Mouse (Mus musculus) cerebellum, adult 2 months (tissue): ENCODE results near the gene Pask.

Experiments
- CTCF ChIP-seq: fragments of 200-500 bp; IDR thresholded peaks from 2 replicates; pipeline ENCODE4 v1.5.1; 2011; ENCODE audit warnings: low read depth, mild to moderate bottlenecking, control low read depth, low read length, moderate library complexity, borderline replicate concordance; ENCODE audit not compliant: insufficient read depth
- POLR2A ChIP-seq: fragments of 200-500 bp; IDR thresholded peaks from 2 replicates; pipeline ENCODE4 v1.6.1; 2011; ENCODE audit warnings: low read length, control low read depth, borderline replicate concordance; ENCODE audit not compliant: insufficient read depth

DNA sequence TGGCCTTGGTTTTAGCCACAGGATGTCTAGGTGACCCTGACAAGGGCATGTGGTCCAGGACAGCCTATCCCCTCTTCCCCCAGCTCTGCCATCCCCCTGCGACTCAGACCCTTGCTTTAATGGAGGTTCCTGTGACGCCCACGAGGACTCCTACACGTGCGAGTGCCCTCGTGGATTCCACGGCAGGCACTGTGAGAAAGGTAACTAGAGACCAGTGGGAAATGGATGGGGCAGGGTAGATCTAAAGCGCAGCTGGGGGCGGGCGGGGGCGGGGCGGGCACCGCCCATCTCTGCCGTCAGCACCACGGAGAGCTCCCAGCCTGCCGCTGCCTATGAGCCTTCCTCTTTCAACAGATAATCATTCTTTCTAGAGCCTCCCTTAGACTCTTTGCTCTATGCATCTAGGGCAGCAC lies 70.9 kb downstream of the Pask start:
- TF ChIP-seq CTCF (no peak), POLR2A (no peak)
